Mouse (Mus musculus) CD4-positive, CD25-positive, alpha-beta regulatory T cell, adult 2 months (primary cell): Measurements from ENCODE around the gene Rnf214.

Experiments
- DNase-seq: peaks from one replicate; pipeline ENCODE4 v3.0.0-alpha.2; 2012; ENCODE audit warnings: low read depth, low spot score

Gene Rnf214

GRCm38 (mm10) chr9:45935628-45936210, 29.0 kb upstream of the Rnf214 start, which contains the start of gene Tagln:
TSS of gene Tagln (minus strand) at chr9:45936058.
- no peak for DNase-seq

GRCm38 (mm10) chr9:45932571-45933415, 26.1 kb upstream of the Rnf214 start:
- no peak for DNase-seq

GRCm38 (mm10) chr9:45931958-45932357, 25.2 kb upstream of the Rnf214 start:
- DNase-seq = no peak

GRCm38 (mm10) chr9:45929285-45929684, 22.6 kb upstream of the Rnf214 start:
- no peak for DNase-seq

- no peak for DNase-seq
These were observed 13.2 kb upstream of the Rnf214 start for GRCm38 (mm10) chr9:45919895-45920294.

GRCm38 (mm10) chr9:45917041-45917934, 10.6 kb upstream of the Rnf214 start:
- DNase-seq = no peak

- no peak for DNase-seq
These were observed 8.9 kb upstream of the Rnf214 start for GRCm38 (mm10) chr9:45915659-45916058.

GRCm38 (mm10) chr9:45911673-45912072, 5.0 kb upstream of the Rnf214 start:
- peak; percentile 70 for DNase-seq

GRCm38 (mm10) chr9:45910995-45911394, 4.3 kb upstream of the Rnf214 start:
- no peak for DNase-seq

GRCm38 (mm10) chr9:45907078-45907428, 342 bp upstream of the Rnf214 start:
- DNase-seq = peak; percentile 60

- peak; percentile 42 for DNase-seq
These were observed 887 bp downstream of the Rnf214 start for GRCm38 (mm10) chr9:45905811-45906237.

GRCm38 (mm10) chr9:45905196-45905595, 1.5 kb downstream of the Rnf214 start:
- no peak for DNase-seq

- DNase-seq = no peak
These were observed 13.0 kb downstream of the Rnf214 start for GRCm38 (mm10) chr9:45893681-45894080.

- DNase-seq = no peak
These were observed 28.8 kb downstream of the Rnf214 start for GRCm38 (mm10) chr9:45877928-45878327.

- no peak for DNase-seq
These were observed 36.4 kb downstream of the Rnf214 start for GRCm38 (mm10) chr9:45870265-45870664.

GRCm38 (mm10) chr9:45869181-45869580, 37.5 kb downstream of the Rnf214 start:
- no peak for DNase-seq

- DNase-seq = no peak
These were observed 44.9 kb downstream of the Rnf214 start for GRCm38 (mm10) chr9:45861813-45862212.

- DNase-seq = no peak
These were observed 47.3 kb downstream of the Rnf214 start for GRCm38 (mm10) chr9:45859364-45859763.

GRCm38 (mm10) chr9:45854136-45854535, 52.6 kb downstream of the Rnf214 start:
- DNase-seq = no peak

- no peak for DNase-seq
These were observed 53.0 kb downstream of the Rnf214 start for GRCm38 (mm10) chr9:45853695-45854094.

GRCm38 (mm10) chr9:45851776-45852175, 54.9 kb downstream of the Rnf214 start:
- no peak for DNase-seq

GRCm38 (mm10) chr9:45851330-45851729, 55.4 kb downstream of the Rnf214 start:
- no peak for DNase-seq
